Mouse (Mus musculus) gastrocnemius, postnatal 25 days (tissue): ENCODE results near the gene Bcap29. TPM values are rescaled to one million over a fixed set of nuclear protein-coding genes. Genes with fewer than 3 reads are reported as not detected.
"Not testable (repeated sequence)": the region's sequence is repeated elsewhere in the genome, so short reads cannot be mapped to it uniquely, and the experiment has no call there.

ENCODE experiments used
- DNase-seq: peaks from one replicate; pipeline ENCODE4 v3.0.0; 2022
- total RNA-seq, 2 experiments: library from RNA; stranded (reverse); gene quantifications; 1 replicate in 1 of 2; 2 replicates in 1 of 2; pipeline ENCODE4 v1.2.3; 2021

Gene Bcap29
- total RNA-seq, 2 experiments from 2014 or later: 24.2 to 28.2 TPM

GRCm38 (mm10) chr12:31578691-31579476, 55.6 kb downstream of the Bcap29 start:
- DNase-seq: no peak

- no peak for DNase-seq
These were observed 60.0 kb downstream of the Bcap29 start for GRCm38 (mm10) chr12:31574506-31574905.

- DNase-seq: no peak
These were observed 64.7 kb downstream of the Bcap29 start for GRCm38 (mm10) chr12:31569784-31570183.

GRCm38 (mm10) chr12:31568661-31569060, 65.8 kb downstream of the Bcap29 start:
- DNase-seq: no peak

- not testable (repeated sequence) for DNase-seq
These were observed 66.9 kb downstream of the Bcap29 start for GRCm38 (mm10) chr12:31567535-31567934.

- DNase-seq: no peak
These were observed 73.7 kb downstream of the Bcap29 start for GRCm38 (mm10) chr12:31560712-31561111.

GRCm38 (mm10) chr12:31560002-31560401, 74.5 kb downstream of the Bcap29 start:
- DNase-seq: no peak

- DNase-seq: no peak
These were observed 80.1 kb downstream of the Bcap29 start for GRCm38 (mm10) chr12:31554371-31554770.

- DNase-seq: no peak
These were observed 83.2 kb downstream of the Bcap29 start for GRCm38 (mm10) chr12:31551252-31551651.

- DNase-seq: no peak
These were observed 88.4 kb downstream of the Bcap29 start for GRCm38 (mm10) chr12:31546061-31546460.

- no peak for DNase-seq
These were observed 89.2 kb downstream of the Bcap29 start for GRCm38 (mm10) chr12:31545219-31545618.

- DNase-seq: no peak
These were observed 92.9 kb downstream of the Bcap29 start for GRCm38 (mm10) chr12:31541541-31541940.

Other genes with a start within 250 kb of the Bcap29 start
- gene Slc26a3, start 243.8 kb downstream of the Bcap29 start, total RNA-seq: not detected
- 1 to 10 TPM; 8.0 to 9.4 TPM for gene Cbll1, start 135.0 kb downstream of the Bcap29 start, total RNA-seq
- gene Slc26a4, start 74.7 kb downstream of the Bcap29 start, total RNA-seq: not detected
- gene Dus4l, start 20.2 kb upstream of the Bcap29 start, total RNA-seq: 1 to 10 TPM; 3.7 to 5.8 TPM
- gene Cog5, start 20.2 kb upstream of the Bcap29 start, total RNA-seq: 10 to 100 TPM; 19.4 to 21.2 TPM
- gene Gpr22, start 79.3 kb upstream of the Bcap29 start, total RNA-seq: not detected